Mouse (Mus musculus) myocyte (in vitro differentiated cells): ENCODE results near the gene Ssx2ip.

Experiments used
- CEBPB ChIP-seq: IDR thresholded peaks from 2 replicates; pipeline ENCODE4 v1.6.1; 2011; ENCODE audit warnings: mild to moderate bottlenecking, moderate library complexity; ENCODE audit not compliant: poor library complexity, insufficient read depth, severe bottlenecking
- MAX ChIP-seq: IDR thresholded peaks from one replicate; pipeline ENCODE4 v1.6.1; 2011; ENCODE audit warnings: low read depth, mild to moderate bottlenecking, control low read depth
- MYOD1 ChIP-seq, 3 experiments: IDR thresholded peaks; one replicate each; pipeline ENCODE4 v1.6.1; 2011; ENCODE audit warnings: control low read depth in 2 of 3, low read depth in 2 of 3, mild to moderate bottlenecking in 2 of 3, moderate library complexity in 1 of 3; ENCODE audit not compliant: insufficient read length in 2 of 3, control insufficient read depth in 1 of 3
- POLR2A ChIP-seq: IDR thresholded peaks from one replicate; pipeline ENCODE4 v1.6.1; 2011; ENCODE audit warnings: low read depth, mild to moderate bottlenecking, control low read depth, moderate library complexity; ENCODE audit not compliant: insufficient read length
- POLR2AphosphoS2 ChIP-seq: IDR thresholded peaks from one replicate; pipeline ENCODE4 v1.6.1; 2011; ENCODE audit warnings: low read depth, control low read depth; ENCODE audit not compliant: insufficient read length
- REST ChIP-seq: IDR thresholded peaks from one replicate; pipeline ENCODE4 v1.6.1; 2011; ENCODE audit warnings: mild to moderate bottlenecking, control low read depth, moderate library complexity; ENCODE audit not compliant: insufficient read depth, insufficient read length

- TF ChIP-seq POLR2A (no peak), MAX (no peak), POLR2AphosphoS2 (no peak), REST (no peak), MYOD1 (IDR thresholded peaks at IDR 0.05; ENCODE audit: control insufficient read depth in 1 of 3, insufficient read length in 2 of 3, low read depth in 2 of 3) (no peak), CEBPB (no peak)
Measured at GRCm38 (mm10) chr3:146414555-146414954, 10.1 kb downstream of the Ssx2ip start.
